Mouse (Mus musculus) megakaryocyte, embryonic 14.5 days (primary cell): ENCODE results near the gene Rangrf.

ENCODE experiments used
- FLI1 ChIP-seq: IDR thresholded peaks from 2 replicates; pipeline ENCODE4 v1.6.1; 2012; ENCODE audit warnings: low read length, inconsistent platforms, mixed read lengths
- GATA1 ChIP-seq: IDR thresholded peaks from 3 replicates; pipeline ENCODE4 v1.6.1; 2012; ENCODE audit warnings: mixed read lengths, low read length, inconsistent platforms, borderline replicate concordance

DNA sequence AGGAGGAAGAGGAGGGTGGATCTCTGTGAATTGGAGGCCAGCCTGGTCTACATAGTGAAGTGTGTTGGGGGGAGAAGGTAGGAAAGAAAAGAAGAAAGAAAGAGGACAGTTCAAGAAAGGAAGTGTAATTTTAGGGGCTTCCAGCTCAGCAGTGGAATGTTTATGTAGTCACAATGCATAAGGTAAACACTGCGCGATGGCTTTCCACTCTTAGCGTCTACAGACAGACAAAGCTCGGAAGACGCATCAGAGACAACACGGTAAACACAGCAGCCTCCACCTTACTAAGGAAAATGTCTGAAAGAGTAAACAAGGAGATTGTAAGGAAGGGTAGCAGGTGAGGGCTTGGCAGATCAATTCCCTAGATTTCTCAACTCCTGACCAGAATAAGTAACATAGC lies 45.0 kb downstream of the Rangrf start:
- no peak for TF ChIP-seq GATA1
- TF ChIP-seq FLI1, result no peak
